Mouse (Mus musculus): ENCODE measurements at regions not wholly inside any gene's neighbourhood (a gene's known extent, or its start where the extent isn't known, plus 50 kb on each side); places are given as distances from the start of the nearest gene placed in this dataset.

DNA sequence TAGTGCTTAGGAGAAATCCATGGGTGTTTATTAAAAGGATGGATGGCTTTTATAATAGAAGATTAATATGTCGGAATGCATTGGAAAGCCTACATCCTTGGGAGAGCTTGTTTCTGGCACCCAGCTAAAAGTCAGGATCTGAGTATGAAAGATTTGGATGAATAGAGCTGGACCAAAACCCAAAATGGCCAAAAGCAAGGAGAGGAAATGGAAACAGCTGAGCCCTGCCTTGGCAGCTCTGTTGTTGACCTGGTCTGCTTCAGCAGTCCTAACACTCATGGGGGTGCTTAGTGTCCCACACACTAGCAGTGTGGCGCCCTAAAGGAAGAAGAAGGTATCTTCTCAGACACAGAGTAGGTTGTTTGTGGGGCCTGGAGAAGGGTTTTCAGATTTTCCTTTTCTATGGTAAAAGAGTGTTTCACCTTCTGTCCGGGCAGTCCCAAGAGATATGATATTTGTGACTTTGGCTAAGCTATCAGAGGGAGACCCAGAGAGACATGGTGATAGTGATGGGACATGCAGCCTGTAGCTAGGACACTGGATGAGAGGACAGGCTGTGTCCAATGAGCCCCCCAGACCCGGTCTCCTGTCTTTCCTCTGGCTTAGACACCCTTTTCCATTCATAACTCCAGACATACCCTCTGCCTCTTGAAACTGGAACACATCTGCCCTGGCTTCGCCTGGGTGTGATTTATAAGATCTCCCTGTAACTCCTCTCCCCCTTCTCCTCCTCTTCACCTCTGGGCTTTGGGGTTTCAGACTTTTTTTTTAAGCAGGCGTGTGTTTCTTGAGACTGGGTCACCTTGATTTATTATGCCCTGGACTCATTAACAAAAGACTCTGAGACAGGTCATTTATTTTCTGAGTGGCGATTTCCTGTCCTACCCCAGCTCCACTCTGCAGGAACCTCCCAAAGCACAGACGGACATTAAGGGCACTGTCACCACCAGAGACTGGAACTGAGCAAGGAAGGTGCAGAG lies 70.9 kb upstream of the Boc start:
- DNase-seq: no peak

DNA sequence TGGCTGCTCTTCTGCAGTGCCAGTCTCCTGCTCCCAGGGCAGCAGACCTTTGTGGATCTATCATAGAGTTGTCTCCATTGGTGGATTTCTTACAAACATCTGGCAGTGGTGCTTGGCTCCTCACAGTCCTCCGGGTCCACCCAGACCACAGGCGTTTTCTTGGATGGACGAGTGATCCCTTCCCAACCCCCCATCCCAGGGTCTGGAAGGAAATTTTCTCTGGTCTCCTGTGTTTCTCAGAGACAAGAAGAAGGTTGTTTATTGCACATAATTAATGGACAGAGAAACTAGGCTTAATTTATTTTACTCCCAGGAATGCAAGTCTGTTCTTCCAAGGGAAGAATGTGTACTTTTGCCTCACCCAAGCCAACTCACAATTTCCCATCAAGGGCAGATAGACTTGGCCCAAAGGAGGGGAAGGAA lies 67.2 kb upstream of the Boc start:
- DNase-seq: no peak

DNA sequence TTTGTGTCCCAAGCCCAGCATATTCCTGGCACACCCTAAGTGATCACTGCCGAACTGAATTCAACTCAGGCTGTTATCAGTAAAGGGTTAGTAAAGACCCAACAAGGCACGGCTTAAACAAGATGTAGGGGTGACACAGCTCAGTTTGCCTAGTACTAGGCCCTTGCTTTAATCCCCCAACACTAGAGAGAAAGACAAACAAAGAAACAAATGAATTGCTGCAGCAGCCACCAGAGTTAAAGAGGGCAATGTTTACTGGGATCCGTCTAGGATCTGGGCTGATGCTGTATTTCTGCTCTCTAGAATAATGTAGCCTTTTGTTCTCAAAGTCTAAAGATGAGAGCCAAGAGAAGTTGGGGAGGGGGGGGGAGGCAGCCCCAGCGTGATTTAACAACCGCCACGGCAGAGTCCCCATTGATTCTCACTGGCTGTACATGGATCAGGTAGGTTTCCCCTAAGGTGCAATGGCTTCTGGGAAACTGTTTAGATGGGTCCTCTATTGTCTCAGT lies 66.5 kb upstream of the Boc start:
- DNase-seq: no peak

DNA sequence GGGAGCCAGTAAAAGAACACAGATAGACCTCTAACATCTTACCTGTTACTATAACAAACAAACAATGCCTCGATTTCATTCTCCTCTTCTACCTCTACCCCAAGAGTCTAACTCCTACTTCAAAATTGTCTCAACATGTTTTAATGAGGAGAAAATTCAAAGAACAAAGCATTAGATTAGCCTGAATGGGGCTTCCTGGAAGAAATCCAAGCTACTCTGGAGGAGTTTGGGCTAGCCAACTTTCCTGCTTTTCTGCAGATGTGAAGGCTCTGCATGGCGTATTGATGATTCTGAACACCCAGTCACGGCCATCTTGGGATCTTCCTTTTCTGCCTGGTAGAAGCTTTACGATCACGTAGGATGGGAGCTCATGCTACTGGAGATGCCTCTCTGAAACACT lies 62.9 kb upstream of the Boc start:
- no peak for DNase-seq

DNA sequence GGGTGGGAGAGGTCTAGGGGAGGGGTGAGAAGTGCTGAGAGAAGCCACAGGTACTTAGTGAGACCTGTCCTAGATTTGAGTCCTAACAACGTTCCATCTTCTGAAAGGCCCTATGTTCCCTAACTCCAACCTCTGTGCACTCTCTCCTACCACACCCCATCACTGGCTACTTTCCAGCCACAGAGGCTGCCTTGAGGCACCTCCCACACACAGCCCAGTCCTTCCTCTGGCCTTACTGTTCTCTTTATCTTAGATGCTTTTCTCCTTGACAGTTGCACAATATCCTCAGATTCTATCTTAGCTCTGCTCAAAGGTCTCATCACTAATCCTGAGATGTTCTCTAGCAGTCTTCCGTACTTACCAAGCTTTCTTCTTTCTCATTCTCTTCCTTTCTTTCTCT lies 61.8 kb upstream of the Boc start:
- DNase-seq: no peak

DNA sequence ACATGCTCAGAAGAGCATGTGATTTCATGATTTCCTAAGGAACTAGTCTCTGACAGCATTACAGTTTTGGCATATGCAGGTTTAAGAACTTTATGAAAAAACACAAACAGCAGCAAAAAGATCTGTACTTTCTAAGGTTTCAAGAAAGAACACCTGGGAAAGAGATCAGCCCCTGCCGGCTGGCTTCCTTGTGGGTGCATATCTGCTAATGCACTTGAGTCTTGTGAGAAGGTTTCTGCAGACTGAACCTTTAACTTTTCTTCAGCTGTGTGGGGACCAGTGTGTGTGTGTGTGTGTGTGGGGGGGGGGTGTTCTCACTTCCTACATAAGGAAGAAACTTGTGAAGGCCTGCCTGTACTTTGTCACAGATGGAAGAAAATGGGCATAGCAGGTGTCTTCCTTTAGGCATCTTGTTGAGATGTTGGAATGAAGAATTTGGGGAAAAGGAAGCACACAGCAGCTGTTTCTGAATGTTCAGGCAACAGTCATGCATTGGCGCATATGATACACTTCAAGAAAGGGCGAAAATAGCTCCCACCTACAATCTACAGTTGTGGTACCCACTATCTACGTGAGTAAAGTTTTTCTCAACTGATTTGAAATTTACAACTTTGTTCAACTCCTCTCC lies 60.9 kb upstream of the Boc start:
- no peak for DNase-seq

DNA sequence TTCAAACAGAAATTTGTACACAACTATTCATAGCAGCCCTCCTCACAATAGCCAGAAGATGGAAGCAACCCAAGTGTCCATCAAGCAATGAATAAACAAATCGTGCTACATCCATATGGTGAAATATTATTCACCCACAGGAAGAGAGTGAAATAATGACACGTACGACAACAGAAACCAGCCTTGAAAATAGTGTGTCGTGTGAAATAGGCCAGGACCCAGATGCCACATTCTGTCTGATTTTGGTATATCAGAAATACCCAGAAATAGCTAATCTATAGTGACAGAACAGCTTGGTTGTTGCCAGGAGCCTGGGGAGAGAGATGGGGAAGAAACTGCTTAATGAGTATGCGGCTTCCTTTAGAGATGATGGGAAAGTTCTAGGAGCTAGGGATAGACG lies 58.3 kb upstream of the Boc start:
- DNase-seq: peak; percentile 22

DNA sequence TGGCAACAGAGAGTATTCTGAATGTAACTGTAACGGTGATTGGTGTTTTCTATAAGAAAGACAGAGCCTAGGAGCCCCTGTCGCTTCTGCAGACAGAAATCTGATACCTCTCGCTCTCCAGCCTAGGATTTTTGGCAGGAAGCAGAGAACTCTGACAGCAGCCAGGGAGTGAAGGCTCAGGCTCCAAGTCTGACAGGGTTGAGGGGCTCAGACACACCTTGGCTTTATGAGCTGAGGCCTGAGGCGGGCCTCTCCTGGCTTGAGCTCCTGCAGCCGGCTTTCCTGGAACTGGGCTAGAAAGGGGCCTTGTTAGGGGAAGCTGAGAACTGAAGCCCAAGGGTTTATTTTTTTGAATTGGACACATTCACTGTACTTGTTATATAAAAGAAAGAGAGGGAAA lies 57.7 kb upstream of the Boc start:
- DNase-seq: no peak

DNA sequence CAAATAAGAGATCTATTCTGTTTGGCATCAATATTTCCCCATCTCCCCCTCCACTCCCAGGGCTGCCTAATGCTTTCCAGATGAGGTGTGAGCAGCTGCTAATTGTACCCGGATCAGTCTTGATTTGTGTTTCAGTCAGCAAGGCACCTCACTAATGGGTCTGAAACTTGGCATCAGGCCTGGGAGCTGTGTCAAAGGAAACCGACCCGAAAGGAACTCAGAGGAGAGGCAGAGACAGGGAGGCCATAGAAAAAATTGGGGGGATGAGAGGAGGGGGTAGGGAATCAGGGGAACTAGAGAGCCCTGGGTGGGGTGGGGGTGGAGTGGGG lies 57.1 kb upstream of the Boc start:
- DNase-seq: no peak

DNA sequence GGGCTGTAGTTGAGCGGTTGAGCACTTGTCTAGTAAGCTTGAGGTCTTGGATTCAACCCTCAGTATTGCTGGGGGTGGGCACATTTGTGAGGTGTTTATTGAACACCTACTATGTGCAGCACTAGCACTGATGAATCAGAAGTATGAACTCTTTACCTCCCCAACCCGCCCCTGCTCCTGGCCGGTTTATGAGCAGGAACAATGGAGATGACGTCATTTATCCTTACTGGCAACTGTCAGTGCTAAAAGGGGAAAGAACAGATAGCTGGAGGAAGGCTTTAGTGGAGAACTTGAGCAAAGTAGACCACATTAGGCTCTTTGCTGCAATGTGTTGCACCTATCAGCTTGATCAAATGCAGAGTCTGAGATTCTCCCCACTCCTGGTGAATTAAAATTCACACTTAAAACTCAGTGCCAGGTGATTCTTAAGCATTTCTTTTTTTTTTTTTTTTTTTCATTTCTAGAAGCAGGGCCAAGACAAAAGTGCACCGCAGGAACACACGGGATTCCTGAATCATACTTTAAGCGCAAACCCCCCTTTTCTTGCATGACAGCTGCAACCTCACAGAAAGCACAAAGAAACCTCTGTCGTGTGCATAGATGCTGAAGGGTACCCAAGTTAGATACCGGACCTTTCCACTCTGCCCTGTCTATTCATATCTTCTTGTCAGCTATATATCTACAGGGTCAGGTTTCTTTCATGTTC lies 56.6 kb upstream of the Boc start:
- no peak for DNase-seq

DNA sequence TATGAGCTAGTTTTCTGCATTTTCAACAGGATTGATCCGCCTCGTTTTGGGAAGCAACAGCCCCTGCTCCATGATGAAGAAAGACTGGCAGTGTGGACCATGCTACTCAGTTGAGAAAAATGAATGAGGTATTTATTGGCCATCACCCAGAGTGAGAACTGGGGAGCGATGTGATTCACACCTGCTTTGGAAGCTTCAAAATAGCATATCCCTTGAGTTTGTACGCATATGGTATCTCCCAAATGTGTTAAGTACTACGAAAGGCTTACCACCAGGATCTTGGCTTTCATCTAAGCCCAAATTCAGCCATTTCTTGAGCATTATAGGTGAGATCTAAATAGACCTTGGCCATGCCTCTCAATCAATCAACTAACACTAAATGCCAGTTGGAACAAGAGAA lies 55.5 kb upstream of the Boc start:
- no peak for DNase-seq

DNA sequence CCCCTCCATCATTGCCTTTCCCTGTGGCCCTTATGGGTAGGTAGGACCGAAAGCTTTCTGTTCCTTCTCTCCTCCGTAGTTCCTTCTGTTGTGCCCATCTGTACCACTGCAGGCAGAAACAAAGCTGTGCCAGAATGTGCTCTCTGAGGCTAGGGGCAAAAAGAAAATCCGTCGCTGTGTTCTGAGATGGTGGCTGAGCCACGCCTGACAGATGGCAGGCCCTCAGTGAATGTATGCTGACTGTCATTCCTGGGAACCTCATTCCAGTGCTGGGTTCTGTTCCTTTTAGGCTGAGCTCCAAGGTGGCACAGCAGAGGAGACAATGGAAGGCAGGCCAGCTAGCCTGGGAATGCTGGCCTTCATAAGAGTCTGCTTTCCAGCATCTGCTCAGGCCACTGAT lies 54.0 kb upstream of the Boc start:
- DNase-seq: peak; percentile 52

DNA sequence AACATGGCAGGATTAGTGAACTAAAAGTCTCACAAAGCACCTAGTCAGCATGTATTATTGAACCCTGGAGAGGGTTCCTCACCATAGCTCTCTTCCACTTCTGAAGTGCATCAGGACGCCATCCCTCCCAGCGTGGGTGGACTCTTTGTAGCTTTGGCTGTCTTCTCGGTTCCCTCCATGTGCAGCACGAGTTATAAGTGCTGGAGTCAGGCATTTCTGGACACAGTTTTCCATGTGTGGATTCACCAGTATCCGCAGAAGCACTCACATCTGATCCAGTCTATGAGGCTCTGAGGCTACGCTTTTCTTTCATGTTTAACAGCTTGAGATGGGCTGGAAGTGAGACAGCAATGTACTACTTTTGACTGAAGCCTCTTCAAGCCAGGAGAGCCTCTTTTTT lies 52.8 kb upstream of the Boc start:
- DNase-seq: no peak

DNA sequence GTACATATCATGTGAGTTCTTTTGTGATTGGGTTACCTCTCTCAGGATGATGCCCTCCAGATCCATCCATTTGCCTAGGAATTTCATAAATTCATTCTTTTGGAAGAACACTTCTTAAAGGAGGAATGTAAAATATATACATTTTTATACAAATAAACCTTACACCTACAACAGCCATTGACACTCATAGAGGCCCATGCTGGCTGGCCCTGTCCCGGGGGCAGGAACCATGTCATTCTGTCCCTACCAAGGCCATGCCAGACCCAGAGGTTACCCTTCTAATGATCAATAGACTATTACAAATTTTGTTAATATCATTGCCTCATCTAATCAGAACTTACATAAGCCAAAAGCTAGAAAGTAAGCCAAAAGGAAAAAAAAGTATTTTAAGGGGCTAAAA lies 49.9 kb upstream of the Boc start:
- DNase-seq: no peak

All from layer of hippocampus, adult 9-11 months (tissue).